Mouse (Mus musculus) lung, embryonic 14.5 days (tissue): ENCODE data around the gene Pcbp4. TPM values are rescaled to one million over a fixed set of nuclear protein-coding genes. Genes with fewer than 3 reads are reported as not detected.
A peak's percentile ranks its signal among the peaks of the same experiment; 100 is the strongest.

Source experiments
- ATAC-seq: fragments of 200-750 bp; cut with Nextera tagmentation; 2 replicates; pipeline ENCODE4 v1.8.0; 2017; ENCODE audit warnings: mild to moderate bottlenecking, moderate TSS enrichment, moderate library complexity; ENCODE audit not compliant: insufficient read depth
- DNase-seq: peaks from one replicate; pipeline ENCODE4 v3.0.0-alpha.2; 2015
- H3K27ac ChIP-seq: fragments of 300-500 bp; sonication (generic); 2 replicates; pipeline ENCODE4 v1.5.1; 2014; ENCODE audit warnings: low read depth, mild to moderate bottlenecking, moderate library complexity
- H3K27me3 ChIP-seq: fragments of 300-500 bp; sonication (generic); 2 replicates; pipeline ENCODE4 v1.6.1; 2014; ENCODE audit warnings: low read length, control low read depth; ENCODE audit not compliant: insufficient read depth
- H3K36me3 ChIP-seq: fragments of 300-500 bp; sonication (generic); 2 replicates; pipeline ENCODE4 v1.6.1; 2014; ENCODE audit warnings: control low read depth; ENCODE audit not compliant: insufficient read depth
- H3K4me1 ChIP-seq: fragments of 300-500 bp; sonication (generic); 2 replicates; pipeline ENCODE4 v1.6.1; 2014; ENCODE audit warnings: antibody characterized with exemption, control low read depth; ENCODE audit not compliant: insufficient read depth
- H3K4me2 ChIP-seq: fragments of 300-500 bp; sonication (generic); 2 replicates; pipeline ENCODE4 v1.6.1; 2014; ENCODE audit warnings: mild to moderate bottlenecking
- H3K4me3 ChIP-seq: fragments of 300-500 bp; sonication (generic); 2 replicates; pipeline ENCODE4 v1.5.1; 2014; ENCODE audit warnings: low read depth, low read length
- H3K9ac ChIP-seq: fragments of 300-500 bp; sonication (generic); 2 replicates; pipeline ENCODE4 v1.6.1; 2014
- H3K9me3 ChIP-seq: fragments of 300-500 bp; sonication (generic); 2 replicates; pipeline ENCODE4 v1.6.1; 2016; ENCODE audit warnings: low read depth, low read length, control low read depth
- CTCF ChIP-seq: IDR thresholded peaks from 2 replicates; pipeline ENCODE4 v1.5.1; 2016; ENCODE audit warnings: antibody characterized with exemption, low read depth
- WGBS: fragments of 180-500 bp; shearing (Covaris S2); extraction: QIAGEN DNeasy Blood & Tissue Kit; methylation state at CpG from one replicate; pipeline ENCODE4 v1.1.7; 2014; 5-methylcytosine and 5-hydroxymethylcytosine counted together
- polyA plus RNA-seq: library from polyadenylated mRNA; unstranded; fragments of >200 nt; fragmentation: Nextera tagmentation; extraction: Ambion mirVana; gene quantifications from 2 replicates; pipeline ENCODE4 v1.2.1, GENCODE M21; 2014

The Pcbp4 gene
- polyA plus RNA-seq, 1 experiment from 2014 or later, result 109 TPM

DNA sequence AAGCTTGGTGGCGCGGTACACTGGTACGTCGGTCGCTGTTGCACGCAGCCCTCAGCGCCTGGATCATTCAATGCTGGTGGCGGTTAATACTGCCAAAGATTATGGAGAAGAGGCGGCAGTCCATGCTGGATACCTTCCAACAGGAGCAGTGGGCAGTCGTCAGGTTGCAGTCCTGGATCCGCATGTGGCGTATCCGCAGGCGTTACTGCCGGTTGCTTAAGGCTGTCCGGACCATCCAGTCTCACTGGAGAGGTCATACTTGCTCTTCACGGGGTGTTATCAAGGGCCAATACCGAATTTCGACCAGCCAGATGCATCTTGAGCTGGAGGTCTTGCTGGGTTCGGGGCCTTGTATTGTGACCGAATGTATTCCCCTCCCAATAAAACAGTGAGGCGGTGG, 48.8 kb downstream of the Pcbp4 start:
- no peaks in the 10 kb centered on the region for H3K4me1 ChIP-seq
- DNase-seq, result no peak
- WGBS, result 83% methylated on average over 22 of the region's 22 CpGs
- no peak for TF ChIP-seq CTCF
- no peaks in the 10 kb centered on the region for H3K36me3 ChIP-seq
- H3K9ac ChIP-seq, result no peak overlapping the region
- no peaks in the 10 kb centered on the region for H3K9me3 ChIP-seq
- H3K27me3 ChIP-seq, result no peaks in the 10 kb centered on the region
- ATAC-seq, result no peak
- no peak overlapping the region for H3K4me3 ChIP-seq
- H3K4me2 ChIP-seq, result no peak overlapping the region
- no peak overlapping the region for H3K27ac ChIP-seq

DNA sequence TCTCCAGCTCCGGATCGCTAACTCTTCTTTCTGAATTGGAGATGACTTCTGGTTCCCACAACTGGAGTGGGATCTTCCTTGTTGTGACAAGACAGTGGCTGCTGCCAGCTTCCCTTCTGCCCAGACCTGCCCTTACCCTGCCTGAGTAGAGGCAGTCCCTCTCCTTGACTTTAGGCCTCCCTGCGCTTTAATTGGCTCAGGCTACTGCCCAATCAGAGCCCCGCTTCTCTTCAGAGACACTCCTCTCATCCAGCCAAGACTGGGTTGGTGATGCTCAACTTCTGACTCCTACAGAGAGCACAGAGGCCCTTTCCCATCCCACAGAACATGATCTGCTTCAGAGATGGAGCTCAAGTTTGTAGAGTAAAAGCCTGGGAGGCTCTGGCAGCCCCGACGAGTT, 51.2 kb downstream of the Pcbp4 start:
- no peaks in the 10 kb centered on the region for H3K4me1 ChIP-seq
- DNase-seq (no peak), ATAC-seq (no peak)
- no peak overlapping the region for H3K4me2 ChIP-seq
- no peaks in the 10 kb centered on the region for H3K36me3 ChIP-seq
- H3K4me3 ChIP-seq, result no peak overlapping the region
- no peaks in the 10 kb centered on the region for H3K9me3 ChIP-seq
- no peak overlapping the region for H3K27ac ChIP-seq
- no peak overlapping the region for H3K9ac ChIP-seq
- H3K27me3 ChIP-seq, result no peaks in the 10 kb centered on the region
- no peak for TF ChIP-seq CTCF
- 60% methylated on average over 6 of the region's 6 CpGs for WGBS

DNA sequence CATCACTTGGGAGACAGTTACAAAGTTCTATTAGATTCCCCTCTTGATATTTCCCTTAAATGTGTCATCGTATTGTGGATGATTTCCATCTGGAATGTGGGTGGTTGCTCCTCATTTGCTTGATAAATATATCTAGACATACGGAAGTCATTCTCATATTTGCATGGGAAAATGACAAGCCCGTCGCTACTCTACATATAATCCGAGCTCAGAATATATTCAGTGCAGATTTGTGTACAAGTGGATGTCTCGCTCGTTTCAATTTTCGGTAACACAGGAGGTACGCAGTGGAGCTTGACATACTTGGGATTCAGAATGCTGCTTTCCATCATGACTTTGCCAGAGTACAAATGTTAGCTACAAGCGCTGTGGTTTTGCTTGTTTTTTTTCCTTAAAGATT, 56.3 kb downstream of the Pcbp4 start:
- H3K36me3 ChIP-seq, result no peaks in the 10 kb centered on the region
- ATAC-seq, result no peak
- H3K4me1 ChIP-seq, result no peaks in the 10 kb centered on the region
- H3K9me3 ChIP-seq, result no peaks in the 10 kb centered on the region
- H3K4me3 ChIP-seq, result no peak overlapping the region
- TF ChIP-seq CTCF, result no peak
- H3K9ac ChIP-seq, result no peak overlapping the region
- H3K27ac ChIP-seq, result no peak overlapping the region
- 83% methylated on average over 10 of the region's 10 CpGs for WGBS
- no peak for DNase-seq
- H3K4me2 ChIP-seq, result no peak overlapping the region
- no peaks in the 10 kb centered on the region for H3K27me3 ChIP-seq

DNA sequence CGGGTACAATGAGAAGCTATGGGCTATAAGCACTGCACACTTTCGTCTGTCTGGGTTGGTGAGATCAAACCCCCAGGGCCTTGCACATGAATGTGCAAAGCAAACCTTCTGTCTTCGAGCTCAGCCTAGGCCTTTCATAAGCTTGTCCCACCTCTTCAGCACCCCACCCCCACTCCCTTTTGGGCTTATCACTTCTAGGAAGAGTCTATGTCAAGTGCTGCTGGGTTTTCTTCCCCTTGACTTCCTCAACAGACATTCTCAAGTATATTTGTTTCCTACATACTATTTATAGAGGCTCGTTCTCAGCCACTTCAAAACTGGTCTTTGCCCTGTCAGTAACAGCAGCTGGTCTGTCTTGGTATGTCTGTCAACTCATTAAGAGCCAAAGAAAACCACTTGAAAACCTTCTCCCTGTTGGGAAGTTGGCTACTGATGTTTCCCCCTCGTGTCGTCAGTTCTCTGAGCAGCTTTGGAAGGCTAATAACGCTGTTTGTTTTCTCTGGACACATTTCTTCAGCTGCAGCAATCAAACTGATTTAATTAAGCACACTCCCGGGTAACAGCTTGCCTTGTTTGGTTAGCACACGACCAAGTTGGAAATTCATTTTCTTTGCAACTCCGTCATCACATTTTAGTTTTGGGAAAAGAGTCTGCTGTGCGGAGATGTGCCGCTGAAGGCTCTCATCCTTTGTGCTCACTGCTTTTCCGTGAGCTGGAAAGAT, 59.8 kb downstream of the Pcbp4 start:
- no peak overlapping the region for H3K4me2 ChIP-seq
- WGBS, result 37% methylated on average over 13 of the region's 13 CpGs
- no peak overlapping the region for H3K27ac ChIP-seq
- no peaks in the 10 kb centered on the region for H3K9me3 ChIP-seq
- peak; percentile 56 for DNase-seq
- peak; percentile 58 for ATAC-seq
- no peaks in the 10 kb centered on the region for H3K27me3 ChIP-seq
- H3K36me3 ChIP-seq, result no peaks in the 10 kb centered on the region
- no peaks in the 10 kb centered on the region for H3K4me1 ChIP-seq
- no peak overlapping the region for H3K4me3 ChIP-seq
- no peak overlapping the region for H3K9ac ChIP-seq
- no peak for TF ChIP-seq CTCF

DNA sequence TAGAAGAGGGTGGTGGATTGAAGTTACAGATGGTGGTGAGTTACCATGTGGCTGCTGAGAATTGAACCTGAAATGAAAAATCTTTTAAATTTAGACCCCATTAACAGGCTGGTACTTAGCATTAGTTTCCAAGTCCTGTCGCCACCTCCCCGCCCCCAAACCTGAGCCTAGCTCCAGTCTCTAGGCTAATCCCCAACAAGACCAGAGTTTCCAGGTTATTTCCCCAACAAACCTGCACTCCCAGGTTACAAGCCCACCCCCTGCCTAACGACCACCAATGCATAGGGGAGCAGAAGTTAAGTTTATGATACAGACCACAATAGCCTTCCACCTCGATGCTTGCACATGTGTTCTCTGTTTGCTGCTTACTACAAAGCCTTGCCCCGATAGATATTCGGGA, 60.5 kb downstream of the Pcbp4 start:
- H3K4me2 ChIP-seq, result no peak overlapping the region
- no peaks in the 10 kb centered on the region for H3K36me3 ChIP-seq
- no peak for DNase-seq
- TF ChIP-seq CTCF, result no peak
- H3K27ac ChIP-seq, result no peak overlapping the region
- no peak for ATAC-seq
- 77% methylated on average over 6 of the region's 6 CpGs for WGBS
- H3K9me3 ChIP-seq, result no peaks in the 10 kb centered on the region
- H3K4me3 ChIP-seq, result no peak overlapping the region
- no peak overlapping the region for H3K9ac ChIP-seq
- no peaks in the 10 kb centered on the region for H3K4me1 ChIP-seq
- H3K27me3 ChIP-seq, result no peaks in the 10 kb centered on the region

Other genes starting within 250 kb of the Pcbp4 start
- gene Tlr9, start 230.7 kb upstream of the Pcbp4 start, polyA plus RNA-seq, result 0.08 and 0.09 TPM in 2 replicates
- gene Alas1, start 204.6 kb upstream of the Pcbp4 start, polyA plus RNA-seq, result 104 and 110 TPM in 2 replicates
- gene Poc1a, start 172.2 kb upstream of the Pcbp4 start, polyA plus RNA-seq, result 27.1 and 29.5 TPM in 2 replicates
- 23.9 and 27.3 TPM in 2 replicates for gene Dusp7, start 84.7 kb upstream of the Pcbp4 start, polyA plus RNA-seq
- gene Rpl29, start 23.8 kb upstream of the Pcbp4 start, polyA plus RNA-seq, result 1,268 and 1,276 TPM in 2 replicates
- gene Acy1, start 15.0 kb upstream of the Pcbp4 start, polyA plus RNA-seq, result 33.2 and 34.9 TPM in 2 replicates
- gene Abhd14b, start 5.8 kb upstream of the Pcbp4 start, polyA plus RNA-seq, result 10.0 and 11.0 TPM in 2 replicates
- gene Abhd14a, start 5.6 kb upstream of the Pcbp4 start, polyA plus RNA-seq, result 46.0 and 48.4 TPM in 2 replicates
- gene Gpr62, start 12.6 kb downstream of the Pcbp4 start, polyA plus RNA-seq, result 0.26 and 0.34 TPM in 2 replicates
- gene Rrp9, start 22.7 kb downstream of the Pcbp4 start, polyA plus RNA-seq, result 45.2 and 52.7 TPM in 2 replicates
- gene Parp3, start 23.7 kb downstream of the Pcbp4 start, polyA plus RNA-seq, result 1.6 and 2.4 TPM in 2 replicates
- gene Iqcf1, start 46.7 kb downstream of the Pcbp4 start, polyA plus RNA-seq, result not detected in 2 replicates
- gene Iqcf5, start 61.3 kb downstream of the Pcbp4 start, polyA plus RNA-seq, result not detected in 2 replicates
- gene Iqcf3, start 108.3 kb downstream of the Pcbp4 start, polyA plus RNA-seq, result not detected in 2 replicates
- not detected in 2 replicates for gene Iqcf4, start 117.7 kb downstream of the Pcbp4 start, polyA plus RNA-seq
- not detected in 2 replicates for gene Iqcf6, start 173.3 kb downstream of the Pcbp4 start, polyA plus RNA-seq
- not detected in 2 replicates for gene Grm2, start 202.8 kb downstream of the Pcbp4 start, polyA plus RNA-seq
- gene Tex264, start 232.6 kb downstream of the Pcbp4 start, polyA plus RNA-seq, result 41.3 and 47.8 TPM in 2 replicates